Comparison of ENCODE assay signal across 8 mouse cellular contexts in genomic region chr9:32940111-32940813, GRCm38 (mm10).
A peak's percentile ranks its signal among the peaks of the same experiment; 100 is the strongest.
DNase-seq lines count a peak whose midpoint lies in the region; ATAC-seq lines count a peak whose summit lies in the region.

No protein-coding gene starts in this region.

- H3K27me3 ChIP-seq in embryonic facial prominence, embryonic 12.5 days = 0 out of 2 replicates have a peak, but pooled peaks cover 2% of the 10 kb centered on the region
- no peaks in the 10 kb centered on the region for H3K27me3 ChIP-seq in limb, embryonic 12.5 days
- 0 out of 2 replicates have a peak, but pooled peaks cover 3% of the 10 kb centered on the region for H3K27me3 ChIP-seq in midbrain, embryonic 14.5 days (ENCODE audit: control insufficient read depth, insufficient read depth, low read length)

- H3K36me3 ChIP-seq in embryonic facial prominence, embryonic 12.5 days = no peaks in the 10 kb centered on the region
- H3K36me3 ChIP-seq in limb, embryonic 12.5 days = no peaks in the 10 kb centered on the region
- no peaks in the 10 kb centered on the region for H3K36me3 ChIP-seq in midbrain, embryonic 14.5 days (ENCODE audit: control insufficient read depth, insufficient read depth, low read length)

- peaks cover 10% of the 10 kb centered on the region for H3K4me1 ChIP-seq in embryonic facial prominence, embryonic 12.5 days
- H3K4me1 ChIP-seq in limb, embryonic 12.5 days (replicated peaks) = peaks cover 14% of the 10 kb centered on the region
- H3K4me1 ChIP-seq in midbrain, embryonic 14.5 days (ENCODE audit: control insufficient read depth, insufficient read depth, low read length) = peaks cover 4% of the 10 kb centered on the region; the same call in 1 of the 2 replicates

- peak; percentile 11 for DNase-seq in 3134 (ENCODE audit: extremely low read depth, insufficient read length, low spot score)
- peak; percentile 69 for DNase-seq in adrenal gland, postnatal 25 days
- DNase-seq in heart, adult 8-10 months (ENCODE audit: low spot score) = peak; percentile 92
- peak; percentile 71 to 90 for DNase-seq in kidney, adult 8-10 months
- peak; percentile 93 for DNase-seq in midbrain, embryonic 14.5 days
- peak; percentile 56 to 74 for DNase-seq in spleen, adult 18-20 months

- peak; percentile 76 for ATAC-seq in embryonic facial prominence, embryonic 12.5 days (ENCODE audit: insufficient number of reproducible peaks, insufficient read depth, low FRiP score, low TSS enrichment)
- peak; percentile 61; the same call in 1 of the 2 replicates for ATAC-seq in limb, embryonic 12.5 days (ENCODE audit: insufficient number of reproducible peaks, insufficient read depth, low FRiP score, low TSS enrichment, low read depth)
- ATAC-seq in midbrain, embryonic 14.5 days (ENCODE audit: low FRiP score, low TSS enrichment) = peak; percentile 83

- H3K9ac ChIP-seq in embryonic facial prominence, embryonic 12.5 days = peak overlapping the region; percentile 38
- H3K9ac ChIP-seq in limb, embryonic 12.5 days (replicated peaks) = no peak overlapping the region; the same call in 1 of the 2 replicates
- peak overlapping the region; percentile 61 for H3K9ac ChIP-seq in midbrain, embryonic 14.5 days (replicated peaks; ENCODE audit: low read length)

- WGBS in embryonic facial prominence, embryonic 12.5 days = 20% methylated on average over 19 of the region's 19 CpGs
- WGBS in limb, embryonic 12.5 days = 22% methylated on average over 19 of the region's 19 CpGs
- 24% methylated on average over 19 of the region's 19 CpGs for WGBS in midbrain, embryonic 14.5 days

- peak overlapping the region; percentile 53 for H3K4me2 ChIP-seq in embryonic facial prominence, embryonic 12.5 days (replicated peaks)
- H3K4me2 ChIP-seq in limb, embryonic 12.5 days = peak overlapping the region; percentile 58
- peak overlapping the region; percentile 68 for H3K4me2 ChIP-seq in midbrain, embryonic 14.5 days (ENCODE audit: low read length)

- no peak overlapping the region for H3K27ac ChIP-seq in embryonic facial prominence, embryonic 12.5 days
- H3K27ac ChIP-seq in limb, embryonic 12.5 days = peak overlapping the region; percentile 42; the same call in 1 of the 2 replicates
- no peak overlapping the region for H3K27ac ChIP-seq in midbrain, embryonic 14.5 days (replicated peaks; ENCODE audit: low read depth, low read length)

- H3K9me3 ChIP-seq in embryonic facial prominence, embryonic 12.5 days = no peaks in the 10 kb centered on the region
- H3K9me3 ChIP-seq in limb, embryonic 12.5 days = no peaks in the 10 kb centered on the region
- H3K9me3 ChIP-seq in midbrain, embryonic 14.5 days (ENCODE audit: control insufficient read depth, low read length) = no peaks in the 10 kb centered on the region

- H3K4me3 ChIP-seq in embryonic facial prominence, embryonic 12.5 days = peak overlapping the region; percentile 35
- peak overlapping the region; percentile 40 for H3K4me3 ChIP-seq in limb, embryonic 12.5 days (replicated peaks)
- H3K4me3 ChIP-seq in midbrain, embryonic 14.5 days (replicated peaks; ENCODE audit: low read depth, low read length) = peak overlapping the region; percentile 47

Comparison
In these comparisons a context has a peak if more than half of its experiments do, and no peak if none do; other contexts are left out.
1. DNase-seq: peak in every context shown above with its lines; median percentile 93 in midbrain, embryonic 14.5 days; 92 in heart, adult 8-10 months; 80 in kidney, adult 8-10 months; 69 in adrenal gland, postnatal 25 days; 65 in spleen, adult 18-20 months; 11 in 3134.